Mouse (Mus musculus) MEL-GATA-1-ER (cell line): ENCODE results near the gene Gm20850.
"Not testable (repeated sequence)": the region's sequence is repeated elsewhere in the genome, so short reads cannot be mapped to it uniquely, and the experiment has no call there.

ENCODE experiments used
- DNase-seq: peaks from one replicate; pipeline ENCODE4 v3.0.0-alpha.2; 2012; ENCODE audit warnings: low read depth; ENCODE audit errors: extremely low read depth

The Gm20850 gene

DNA sequence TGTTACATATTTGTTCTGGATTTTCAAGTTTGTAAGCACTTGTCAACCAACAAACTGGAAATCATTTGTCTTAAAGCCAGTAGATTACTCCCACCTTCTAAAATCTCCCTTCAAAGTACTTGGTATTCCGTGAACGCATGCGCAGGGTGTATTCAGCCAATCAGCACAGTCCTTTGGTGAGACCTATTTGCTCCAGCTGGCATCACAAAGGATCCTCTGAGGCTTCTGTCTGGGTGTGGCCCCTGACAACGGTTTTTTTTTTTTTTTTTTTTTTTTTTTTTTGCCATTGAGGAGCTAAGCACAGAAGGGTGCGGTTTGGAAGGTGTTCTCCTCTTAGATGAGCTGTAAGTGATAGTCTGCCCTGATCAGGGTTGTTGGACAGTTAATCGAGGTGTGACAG is at the start of gene Gm20850:
TSS of gene Gm20850 (plus strand) at position 301 of the 400 bp plus-strand sequence.
- not testable (repeated sequence) for DNase-seq
